Mouse (Mus musculus) lung, embryonic 15.5 days (tissue): Measurements from ENCODE around the gene Gm12117. TPM values are rescaled to one million over a fixed set of nuclear protein-coding genes. Genes with fewer than 3 reads are reported as not detected.

Experiments
- ATAC-seq: fragments of 200-750 bp; cut with Nextera tagmentation; 2 replicates; pipeline ENCODE4 v1.8.0; 2017; ENCODE audit warnings: moderate number of reproducible peaks, borderline replicate concordance; ENCODE audit not compliant: low FRiP score, low TSS enrichment; ENCODE audit errors: extremely low read depth
- H3K27ac ChIP-seq: fragments of 300-500 bp; sonication (generic); 2 replicates; pipeline ENCODE4 v1.5.1; 2015; ENCODE audit warnings: moderate library complexity, mild to moderate bottlenecking, inconsistent platforms
- H3K27me3 ChIP-seq: fragments of 300-500 bp; sonication (generic); 2 replicates; pipeline ENCODE4 v1.6.1; 2015; ENCODE audit warnings: inconsistent platforms
- H3K36me3 ChIP-seq: fragments of 300-500 bp; sonication (generic); 2 replicates; pipeline ENCODE4 v1.6.1; 2015; ENCODE audit warnings: inconsistent platforms
- H3K4me1 ChIP-seq: fragments of 300-500 bp; sonication (generic); 2 replicates; pipeline ENCODE4 v1.6.1; 2015; ENCODE audit warnings: inconsistent platforms
- H3K4me2 ChIP-seq: fragments of 300-500 bp; sonication (generic); 2 replicates; pipeline ENCODE4 v1.6.1; 2015; ENCODE audit warnings: inconsistent platforms, mild to moderate bottlenecking, moderate library complexity
- H3K4me3 ChIP-seq: fragments of 300-500 bp; sonication (generic); 2 replicates; pipeline ENCODE4 v1.5.1; 2015; ENCODE audit warnings: mild to moderate bottlenecking, inconsistent platforms
- H3K9ac ChIP-seq: fragments of 300-500 bp; sonication (generic); 2 replicates; pipeline ENCODE4 v1.6.1; 2015; ENCODE audit warnings: inconsistent platforms
- H3K9me3 ChIP-seq: fragments of 300-500 bp; sonication (generic); 2 replicates; pipeline ENCODE4 v1.6.1; 2016; ENCODE audit warnings: inconsistent platforms
- WGBS: fragments of 180-500 bp; shearing (Covaris S2); methylation state at CpG from one replicate; pipeline ENCODE4 v1.1.7; 2015; 5-methylcytosine and 5-hydroxymethylcytosine counted together
- polyA plus RNA-seq: library from polyadenylated mRNA; unstranded; fragments of >200 nt; fragmentation: Nextera tagmentation; extraction: Ambion mirVana; gene quantifications from 2 replicates; pipeline ENCODE4 v1.2.1, GENCODE M21; 2015

The Gm12117 gene
- polyA plus RNA-seq, 1 experiment from 2014 or later, result not detected

- no peak overlapping the region for H3K9ac ChIP-seq
Observed at GRCm38 (mm10) chr11:33232056-33232455, 44.5 kb downstream of the Gm12117 start.

DNA sequence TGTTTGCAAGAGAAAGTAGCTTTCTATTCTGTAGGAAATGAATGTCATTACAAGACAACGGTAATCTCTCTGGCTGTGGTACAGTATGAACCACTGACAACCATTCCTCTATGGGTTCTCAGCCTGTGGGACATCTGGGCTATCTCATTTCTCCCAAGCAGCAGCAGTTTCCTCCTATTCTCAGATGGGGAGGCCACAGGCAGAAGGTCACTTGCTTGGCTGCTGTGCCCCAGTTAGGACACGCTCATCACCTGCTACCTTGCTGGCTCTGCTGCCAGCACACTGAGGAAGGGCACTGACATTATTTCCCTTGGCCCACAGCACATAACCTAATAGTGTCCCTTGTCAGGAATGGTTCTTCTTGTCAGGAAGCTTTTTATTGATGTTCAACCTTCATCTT is 48.4 kb downstream of the Gm12117 start:
- no peak overlapping the region for H3K9ac ChIP-seq
- ATAC-seq, result no peak
- H3K27ac ChIP-seq, result no peak overlapping the region
- H3K4me3 ChIP-seq, result no peak overlapping the region
- no peak overlapping the region for H3K4me2 ChIP-seq
- no peaks in the 10 kb centered on the region for H3K36me3 ChIP-seq
- WGBS, result 87% methylated on average over 2 of the region's 2 CpGs
- H3K9me3 ChIP-seq, result no peaks in the 10 kb centered on the region
- no peaks in the 10 kb centered on the region for H3K27me3 ChIP-seq
- H3K4me1 ChIP-seq, result no peaks in the 10 kb centered on the region

More at GRCm38 (mm10) chr11:33232056-33232455, 44.5 kb downstream of the Gm12117 start:
- H3K9me3 ChIP-seq, result no peaks in the 10 kb centered on the region
- ATAC-seq, result no peak
- H3K27me3 ChIP-seq, result no peaks in the 10 kb centered on the region
- no peak overlapping the region for H3K4me2 ChIP-seq
- H3K4me1 ChIP-seq, result no peaks in the 10 kb centered on the region
- H3K4me3 ChIP-seq, result no peak overlapping the region
- no peaks in the 10 kb centered on the region for H3K36me3 ChIP-seq
- H3K27ac ChIP-seq, result no peak overlapping the region
- 62% methylated on average over 5 of the region's 5 CpGs for WGBS

GRCm38 (mm10) chr11:33226516-33226915 is 50.0 kb downstream of the Gm12117 start:
- Histone ChIP-seq H3K4me3 (no peak overlapping the region), H3K4me2 (no peak overlapping the region), H3K4me1 (peaks cover 11% of the 10 kb centered on the region; the same call in 1 of the 2 replicates), H3K36me3 (no peaks in the 10 kb centered on the region), H3K27me3 (no peaks in the 10 kb centered on the region), H3K9me3 (no peaks in the 10 kb centered on the region), H3K9ac (no peak overlapping the region), H3K27ac (no peak overlapping the region)
- WGBS, result 60% methylated on average over 8 of the region's 8 CpGs
- no peak for ATAC-seq

Other genes starting within 250 kb of the Gm12117 start
- gene Fgf18, start 129.3 kb downstream of the Gm12117 start, polyA plus RNA-seq, result 11.1 and 11.7 TPM in 2 replicates
- gene Npm1, start 113.5 kb downstream of the Gm12117 start, polyA plus RNA-seq, result 921 and 961 TPM in 2 replicates
- gene Tlx3, start 73.1 kb downstream of the Gm12117 start, polyA plus RNA-seq, result 0.10 TPM in 1 of 2 replicates, not detected in the other
- gene Ranbp17, start 237.0 kb upstream of the Gm12117 start, polyA plus RNA-seq, result 4.2 and 5.1 TPM in 2 replicates